Mouse (Mus musculus): ENCODE measurements around the gene 3110009E18Rik.

3110009E18Rik gene

DNA sequence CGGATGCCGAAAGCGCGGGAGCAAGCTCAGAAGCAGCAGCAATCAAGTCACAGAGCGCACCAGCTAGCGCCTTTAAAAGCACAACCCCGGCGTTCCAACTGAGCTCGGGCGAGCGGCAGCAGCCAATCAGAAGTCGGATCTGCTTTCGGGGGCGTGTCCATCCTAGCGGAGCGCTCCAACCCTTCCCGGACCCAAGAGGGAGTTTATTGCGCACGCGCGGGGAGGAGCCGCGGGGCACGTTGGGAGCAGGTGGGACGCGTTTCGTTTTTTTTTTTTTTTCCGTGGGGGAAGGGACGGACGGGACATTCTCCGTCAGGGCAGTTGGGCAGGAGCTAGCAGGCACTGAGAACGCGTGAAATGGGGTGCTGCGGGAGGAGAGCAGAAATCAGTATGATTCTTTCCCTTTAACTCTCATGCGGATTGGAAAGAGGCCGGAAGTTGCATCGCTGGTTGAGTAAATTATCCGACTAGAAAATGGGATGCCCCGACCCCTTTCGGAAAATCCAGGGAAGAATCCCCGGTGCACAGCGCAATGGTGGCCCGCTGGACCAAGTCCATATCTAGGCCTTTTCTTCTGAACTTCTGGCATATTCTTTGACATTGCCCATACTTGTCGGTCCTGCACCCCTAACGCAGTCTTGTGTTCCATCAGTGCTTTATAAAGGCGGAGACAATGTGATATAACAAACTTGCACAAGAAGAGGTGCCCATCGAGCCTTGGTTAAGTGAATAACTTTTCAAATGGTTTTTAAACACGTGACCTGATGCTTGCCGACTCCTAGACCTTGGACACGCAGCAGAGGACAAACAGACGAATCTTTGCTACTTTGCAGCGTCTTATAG, at the start of gene 3110009E18Rik, which contains the start of gene Dbi:
3110009E18Rik (plus strand) TSS at position 219 of the 843 bp plus-strand sequence.
Dbi (minus strand) TSS at position 110 of the 843 bp plus-strand sequence.
- peak; percentile 99 for DNase-seq

DNA sequence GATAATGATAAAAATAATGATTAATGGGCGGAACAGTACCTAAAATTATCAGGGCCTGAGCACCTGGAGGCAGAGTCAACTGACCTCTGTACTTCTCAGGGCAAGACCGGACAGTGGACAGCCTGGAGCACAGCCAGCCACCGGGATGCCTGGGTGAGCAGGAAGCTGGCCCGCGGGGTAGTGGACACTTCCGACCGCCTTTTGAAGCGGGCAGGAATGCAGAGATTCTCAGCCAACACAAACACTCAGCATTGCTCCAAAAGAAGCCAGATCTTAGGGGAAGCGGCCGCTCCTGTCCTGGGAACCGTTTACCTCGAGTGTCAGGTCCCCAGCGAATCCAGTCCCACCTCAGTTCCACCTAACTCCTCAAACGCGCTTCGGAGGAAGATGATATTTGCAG, 48.1 kb upstream of the 3110009E18Rik start:
- DNase-seq: peak; percentile 50 to 63

DNA sequence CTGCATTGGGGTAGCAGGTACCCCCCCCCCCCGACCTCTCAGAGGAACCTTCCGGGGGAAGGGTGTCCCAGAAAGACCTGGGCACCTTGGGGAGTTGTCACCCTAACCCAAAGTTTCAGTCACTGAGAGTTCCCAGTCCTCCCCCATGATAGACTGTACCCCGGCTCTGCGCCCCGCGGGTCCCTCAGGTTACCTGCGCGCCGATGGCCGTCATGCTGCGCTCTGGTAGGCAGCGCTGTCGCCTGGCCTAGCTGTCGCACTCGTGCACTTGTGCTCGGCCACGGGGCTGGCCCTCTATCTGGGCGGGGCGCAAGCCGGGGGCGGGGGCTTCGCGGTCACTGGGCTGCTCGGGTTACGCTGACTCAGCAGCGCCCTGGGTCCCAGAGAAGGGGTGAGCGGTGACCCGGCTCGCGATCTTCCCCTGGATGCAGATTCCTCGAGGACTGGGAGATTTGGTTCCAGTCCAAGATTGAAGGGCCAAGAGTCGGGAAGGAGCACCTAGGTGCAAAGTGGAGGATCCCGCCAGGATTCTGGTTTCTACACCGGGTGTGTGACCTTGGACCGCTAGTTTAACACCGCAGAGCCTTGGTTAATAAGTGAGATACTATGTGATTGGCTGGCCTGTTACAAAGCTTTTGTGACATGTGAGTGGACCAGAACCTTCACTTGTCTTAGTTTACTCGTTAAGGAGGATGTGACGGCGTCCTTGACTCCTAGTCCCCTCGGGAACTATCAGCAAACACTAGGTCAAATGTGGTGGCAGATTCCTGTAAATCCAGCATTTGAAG, 47.3 kb upstream of the 3110009E18Rik start, which contains the start of gene Tmem37:
Tmem37 (minus strand) TSS at position 556 of the 788 bp plus-strand sequence.
- peak; percentile 45 to 49 for DNase-seq

DNA sequence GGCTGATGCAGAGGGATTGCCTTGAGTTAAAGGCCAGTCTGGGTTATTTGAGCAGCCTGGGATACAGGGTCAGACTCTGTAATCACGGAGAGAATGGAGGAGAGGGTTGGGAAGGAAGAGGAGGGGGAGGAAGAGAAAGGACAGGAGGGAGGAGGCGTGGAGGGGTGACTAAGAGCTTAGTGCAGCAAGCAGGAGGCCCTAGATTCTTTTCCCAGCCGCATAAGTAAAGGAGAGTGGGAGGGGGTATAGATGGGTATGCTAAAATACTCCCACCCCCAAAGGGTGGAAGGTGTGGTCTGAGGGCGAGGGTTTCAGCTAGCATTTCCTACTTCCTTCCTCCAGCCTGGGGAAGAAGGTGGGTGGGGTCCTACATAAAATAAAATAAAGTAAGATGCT, 46.7 kb upstream of the 3110009E18Rik start:
- DNase-seq: no peak

DNA sequence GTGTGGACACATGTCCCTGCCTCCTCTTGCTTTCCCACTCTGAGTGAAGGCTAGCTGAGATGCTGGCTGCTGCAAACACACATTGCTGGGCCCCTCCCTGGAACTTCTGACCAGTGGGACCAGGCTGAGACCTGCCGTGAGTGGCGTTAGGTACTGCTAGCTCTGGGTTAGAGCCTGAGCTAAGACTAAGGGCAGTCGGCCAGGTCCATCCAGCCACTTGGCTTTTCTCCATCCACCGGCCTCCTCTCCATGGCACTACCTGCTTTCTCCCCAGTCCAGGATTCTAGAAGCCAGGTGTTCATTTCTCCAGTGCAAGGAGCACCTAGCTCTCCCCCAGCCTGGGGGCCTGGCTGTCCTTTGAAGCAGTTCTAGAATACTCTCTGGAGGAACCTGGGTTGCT, 46.1 kb upstream of the 3110009E18Rik start:
- DNase-seq: peak; percentile 66 to 68

DNA sequence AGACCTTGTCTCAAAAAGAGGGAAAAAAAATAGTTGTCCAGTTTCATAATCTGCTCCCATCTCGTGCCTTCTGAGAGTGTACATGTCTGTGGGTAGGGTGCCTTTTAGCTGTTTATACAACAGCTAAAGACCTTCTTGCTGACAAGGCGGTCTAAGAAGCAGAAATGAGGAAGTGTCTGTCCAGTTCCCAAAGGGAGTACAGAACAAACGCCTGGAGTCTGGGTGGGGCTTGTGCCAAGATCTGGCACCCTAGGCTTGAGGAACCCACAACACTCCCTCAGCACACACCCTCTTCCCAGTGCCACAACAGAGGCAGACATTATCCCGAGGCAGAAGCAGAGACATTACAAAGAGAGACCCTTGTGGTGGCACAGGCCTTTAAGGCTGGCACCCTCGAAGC, 45.5 kb upstream of the 3110009E18Rik start:
- no peak for DNase-seq

DNA sequence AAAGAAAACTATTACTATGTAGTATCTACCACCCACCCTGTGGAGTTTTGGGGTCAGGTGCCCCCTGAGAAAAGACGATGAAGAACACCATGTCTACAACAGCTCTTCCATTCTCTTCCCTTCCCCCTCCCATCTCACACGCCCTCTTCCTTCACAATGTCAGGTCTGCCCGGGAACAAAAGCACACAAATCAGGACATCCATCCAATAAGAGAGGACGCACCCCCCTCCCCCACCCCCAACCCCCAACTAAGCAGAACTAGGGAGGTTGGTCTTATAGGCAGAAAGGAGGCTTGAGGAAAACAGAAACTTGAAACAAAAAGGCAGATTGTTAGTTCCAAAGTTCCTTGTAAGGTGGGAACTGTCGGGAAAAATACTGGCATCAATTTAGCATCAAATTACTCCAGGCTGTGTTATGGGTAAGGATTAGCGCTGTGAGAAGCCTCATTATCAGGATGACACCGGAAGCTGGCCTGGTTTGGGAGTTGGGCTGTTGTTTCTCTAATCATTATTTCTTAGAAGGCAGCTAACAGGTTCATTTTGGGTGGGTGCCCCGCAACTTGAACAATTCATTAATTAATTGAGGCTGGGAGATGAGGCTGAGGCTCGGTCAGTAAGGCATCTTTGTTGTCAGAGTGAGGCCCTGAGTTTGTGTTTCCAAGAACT, 43.1 kb upstream of the 3110009E18Rik start:
- no peak for DNase-seq

DNA sequence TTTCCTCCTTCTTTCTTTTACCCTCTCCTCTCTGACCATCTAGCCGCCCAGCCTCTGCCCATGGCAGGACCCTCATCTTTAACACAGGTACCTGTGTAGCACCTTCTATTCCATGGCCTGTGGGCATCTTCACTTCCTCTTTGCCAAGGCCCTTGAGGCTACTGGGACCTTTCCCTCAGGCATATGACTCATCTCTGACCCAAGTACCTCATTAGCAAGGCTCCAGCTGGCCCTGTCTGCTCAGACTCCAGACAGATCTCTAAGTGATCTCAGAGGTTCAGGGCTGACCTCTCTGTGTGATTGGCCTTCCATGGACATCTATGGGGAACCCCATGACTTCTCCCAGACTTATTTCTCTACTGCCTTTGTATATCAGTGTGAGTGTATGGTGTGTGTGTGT, 40.4 kb upstream of the 3110009E18Rik start:
- no peak for DNase-seq

DNA sequence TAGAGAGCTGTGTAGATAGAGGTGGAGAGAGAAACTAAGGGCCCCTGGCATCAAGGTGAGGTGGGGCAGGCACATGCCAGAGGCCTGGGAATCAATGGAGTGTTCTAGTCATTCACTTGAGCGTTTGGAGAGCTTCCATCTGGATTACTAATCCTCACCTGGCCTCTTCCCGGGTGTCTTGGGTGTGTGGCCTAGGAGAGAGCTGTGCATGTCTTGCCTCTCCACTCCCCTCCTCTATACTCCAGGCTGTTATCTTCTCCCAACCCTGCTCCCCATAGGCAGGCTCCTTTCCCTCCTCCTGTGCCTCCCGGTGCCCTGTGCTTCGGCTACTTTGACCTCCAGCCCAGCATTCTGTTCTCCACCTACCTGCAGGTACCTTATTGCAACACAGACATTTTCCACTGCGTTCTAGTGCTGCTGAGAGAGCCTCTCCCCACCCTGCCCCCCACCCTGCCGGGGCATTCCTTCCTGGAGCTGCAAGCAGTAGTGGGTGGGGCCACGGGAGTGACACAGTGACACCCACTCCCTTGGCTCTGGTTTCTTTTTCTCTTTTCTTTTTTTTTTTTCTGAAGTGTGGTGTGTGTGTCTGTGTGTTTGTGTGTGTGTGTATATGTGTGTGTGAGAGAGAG, 37.9 kb upstream of the 3110009E18Rik start:
- DNase-seq: no peak

DNA sequence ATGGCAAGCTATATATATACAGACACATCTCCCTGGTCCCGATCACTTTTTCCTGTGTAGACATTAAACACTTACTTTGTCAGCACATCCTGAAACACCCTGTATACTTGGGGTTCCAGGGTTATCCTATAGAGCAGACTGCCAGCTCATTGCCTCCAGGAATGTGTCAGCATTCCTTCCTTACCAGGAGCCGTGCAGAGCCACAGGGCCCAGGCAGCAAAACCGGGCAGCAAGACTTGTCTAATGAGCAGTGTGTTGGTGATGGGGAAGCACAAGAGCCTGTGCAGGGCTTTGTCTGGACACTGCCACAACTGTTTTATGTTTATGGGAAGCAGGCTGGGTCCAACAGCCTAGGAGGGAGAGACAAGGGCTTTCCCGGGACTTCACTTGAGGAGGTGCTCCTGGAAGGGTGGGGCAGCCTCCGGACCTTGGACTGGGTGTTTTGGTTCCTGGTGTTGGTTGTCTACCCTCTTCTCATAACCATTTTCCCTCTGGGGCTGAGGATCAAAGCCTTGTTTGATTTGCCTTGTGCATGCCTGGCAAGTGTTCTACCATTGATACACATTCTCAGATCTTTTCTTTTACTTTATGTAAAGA, 37.0 kb upstream of the 3110009E18Rik start:
- DNase-seq: no peak

DNA sequence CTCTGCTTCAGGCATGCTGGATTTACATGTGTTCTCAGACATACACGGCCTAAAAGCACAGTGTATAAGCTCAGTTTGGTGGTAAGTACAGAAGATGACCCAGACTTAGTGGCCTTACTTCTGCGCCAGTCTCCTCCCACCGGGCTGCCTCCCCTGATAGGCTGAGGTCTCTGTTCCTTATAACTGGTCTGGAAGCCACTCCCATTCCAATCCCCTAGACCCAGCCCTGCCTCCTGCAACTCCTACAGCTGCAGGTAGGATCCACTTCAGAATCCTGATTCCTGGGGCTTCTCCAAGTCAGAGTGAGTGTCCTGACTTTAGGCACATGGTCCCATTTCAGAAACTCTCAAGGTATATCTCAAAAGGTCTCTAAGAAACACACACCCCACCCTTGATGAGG, 35.3 kb upstream of the 3110009E18Rik start:
- no peak for DNase-seq

DNA sequence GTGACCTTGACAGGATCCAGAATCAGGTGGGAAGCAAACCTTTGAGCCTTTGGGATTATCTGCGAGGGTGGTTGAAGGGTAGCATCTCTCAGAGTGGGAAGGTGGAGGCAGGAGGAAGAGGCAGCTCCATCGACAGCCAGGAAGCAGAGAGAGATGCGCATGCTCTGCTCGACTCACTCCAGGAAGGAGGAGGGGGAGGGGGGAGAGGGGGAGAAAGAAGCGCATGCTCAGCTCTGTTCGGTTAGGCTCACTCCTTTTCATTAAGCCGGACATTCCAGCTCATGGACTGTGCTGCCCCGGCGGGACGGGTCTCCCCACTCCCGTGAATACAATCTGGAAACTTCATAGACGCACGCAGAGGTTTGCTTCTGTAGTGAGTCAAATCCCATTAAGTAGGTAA, 34.3 kb upstream of the 3110009E18Rik start:
- no peak for DNase-seq

DNA sequence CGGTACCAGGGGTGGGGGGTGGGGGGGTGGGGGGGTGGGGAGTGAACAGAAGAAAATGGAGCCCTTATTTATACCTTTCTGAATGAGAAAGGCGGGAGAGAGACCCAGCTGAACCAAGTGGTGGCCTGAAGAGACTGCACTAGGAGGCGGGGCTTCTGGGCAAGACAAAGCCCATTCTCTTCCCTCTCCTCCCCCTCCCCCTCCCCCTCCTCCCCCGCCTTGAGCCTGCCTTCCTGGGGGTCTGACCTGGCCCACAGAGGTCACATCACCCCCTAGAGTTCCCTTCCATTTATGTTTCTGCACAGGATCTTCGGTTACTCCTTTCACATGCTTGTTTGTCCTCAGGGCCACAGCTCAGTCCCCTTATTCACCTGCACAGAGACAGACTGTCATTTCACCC, 31.8 kb upstream of the 3110009E18Rik start:
- DNase-seq: no peak

DNA sequence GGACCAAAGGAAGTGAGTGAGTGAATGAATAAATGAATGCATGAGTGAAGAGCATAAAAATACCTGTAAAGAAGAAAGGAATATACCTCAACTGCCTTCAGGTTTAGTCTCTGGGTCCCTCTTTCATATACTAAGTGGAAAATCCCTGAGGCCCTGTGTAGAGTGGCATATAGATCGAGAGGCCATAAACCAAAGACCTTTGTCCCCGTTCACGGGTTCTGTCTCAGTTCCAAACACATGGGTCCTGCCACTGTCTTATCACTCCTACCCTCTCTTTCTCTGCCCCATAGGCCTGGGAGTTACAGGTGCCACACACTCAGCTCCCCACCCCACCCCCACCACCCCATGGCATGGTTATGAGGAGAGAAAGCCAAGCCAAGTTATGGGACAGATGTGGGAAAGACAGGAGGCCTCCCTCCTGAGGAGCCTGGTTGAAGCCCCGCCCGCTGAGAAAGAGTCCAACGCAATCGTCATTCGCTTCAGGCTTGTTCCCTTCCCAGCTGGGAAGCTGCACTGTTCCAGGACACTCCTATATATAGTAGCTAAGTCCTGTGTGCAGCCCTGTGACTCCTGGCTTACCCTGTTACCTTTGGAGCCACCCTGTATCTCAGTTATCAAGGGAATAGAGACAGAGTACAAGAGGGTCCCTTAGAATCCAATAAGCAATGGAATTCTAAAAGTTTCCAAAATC, 30.0 kb upstream of the 3110009E18Rik start:
- no peak for DNase-seq

DNA sequence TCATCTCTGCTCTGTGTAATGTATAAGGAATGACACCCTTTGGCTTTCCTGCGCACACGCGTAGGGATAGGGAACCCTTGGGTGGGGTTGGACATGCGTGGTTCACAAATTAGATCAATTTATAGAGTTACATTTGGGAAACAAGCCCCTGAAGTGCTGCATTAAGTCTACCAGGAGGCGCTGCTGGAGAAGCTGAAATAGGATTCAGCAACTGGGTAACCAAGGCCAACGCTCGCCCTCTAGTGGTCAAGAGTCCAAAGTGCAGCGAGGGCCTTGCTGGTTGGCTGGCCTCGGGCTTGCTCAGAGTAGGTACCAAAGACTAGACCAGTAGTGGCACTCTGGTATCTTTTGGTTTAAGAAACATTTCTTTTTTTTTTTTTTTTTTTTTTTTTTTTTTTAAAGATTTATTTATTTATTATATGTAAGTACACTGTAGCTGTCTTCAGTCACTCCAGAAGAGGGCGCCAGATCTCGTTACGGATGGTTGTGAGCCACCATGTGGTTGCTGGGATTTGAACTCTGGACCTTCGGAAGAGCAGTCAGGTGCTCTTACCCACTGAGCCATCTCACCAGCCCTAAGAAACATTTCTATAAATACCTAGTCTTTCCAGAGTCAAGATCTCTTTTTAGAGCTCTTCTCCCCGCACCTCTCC, 27.4 kb upstream of the 3110009E18Rik start:
- peak; percentile 95 to 96 for DNase-seq

DNA sequence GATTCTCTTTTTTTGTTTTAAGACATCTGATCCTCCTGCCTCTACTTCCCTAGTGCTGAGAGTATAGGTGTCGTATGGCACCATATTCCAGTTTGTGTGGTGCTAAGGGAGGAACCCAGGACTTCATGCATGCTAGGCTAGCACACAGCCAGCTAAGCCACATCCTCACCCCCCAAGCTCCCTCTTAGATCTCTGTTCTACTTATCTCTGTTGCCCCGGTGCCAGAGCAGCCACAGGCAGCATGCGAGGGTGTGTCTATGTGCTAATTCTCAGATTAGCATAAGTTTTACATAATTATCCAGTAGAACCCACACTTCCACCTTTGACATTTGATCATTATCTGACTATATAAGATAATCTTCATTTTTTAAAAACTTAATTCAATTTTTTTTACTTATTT, 26.1 kb upstream of the 3110009E18Rik start:
- no peak for DNase-seq

DNA sequence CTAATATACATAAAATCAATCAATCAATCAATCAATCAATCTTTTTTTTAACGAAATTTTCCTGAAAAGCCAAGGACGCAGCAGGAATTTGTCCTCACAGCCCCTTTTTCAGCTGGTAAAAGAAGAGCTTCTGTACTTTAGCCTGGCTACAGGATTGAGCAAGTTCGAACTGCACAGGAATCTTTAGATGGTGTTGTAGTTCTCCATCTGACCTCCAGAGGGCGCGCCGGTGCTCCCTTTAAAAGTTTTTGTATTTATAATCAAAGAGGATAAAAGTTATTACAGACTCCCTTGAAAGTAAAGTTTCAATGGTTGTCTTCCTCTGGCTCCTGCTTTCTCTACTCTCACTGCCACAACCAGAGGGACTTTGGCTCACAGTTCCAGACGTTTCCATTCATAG, 22.7 kb upstream of the 3110009E18Rik start:
- DNase-seq: peak; percentile 55 to 60

DNA sequence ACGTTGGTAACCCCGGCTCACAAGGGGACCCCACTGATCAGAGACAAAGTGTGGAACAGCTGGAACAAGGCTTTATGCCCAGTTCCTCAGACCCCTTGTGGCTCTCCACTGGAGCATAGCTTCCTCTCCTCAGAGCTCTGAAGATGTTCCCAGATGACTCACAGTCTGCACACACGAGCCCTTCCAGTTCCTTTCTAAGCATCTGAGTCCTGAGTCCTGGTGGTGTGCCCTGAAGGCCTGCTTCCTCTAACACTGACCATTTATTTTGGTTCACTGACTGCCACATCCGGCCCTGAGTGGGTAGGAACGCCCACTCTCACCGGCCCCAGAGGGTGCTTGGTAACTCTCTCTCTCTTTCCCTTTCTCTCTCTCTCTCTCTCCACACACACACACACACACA, 21.5 kb upstream of the 3110009E18Rik start:
- no peak for DNase-seq

DNA sequence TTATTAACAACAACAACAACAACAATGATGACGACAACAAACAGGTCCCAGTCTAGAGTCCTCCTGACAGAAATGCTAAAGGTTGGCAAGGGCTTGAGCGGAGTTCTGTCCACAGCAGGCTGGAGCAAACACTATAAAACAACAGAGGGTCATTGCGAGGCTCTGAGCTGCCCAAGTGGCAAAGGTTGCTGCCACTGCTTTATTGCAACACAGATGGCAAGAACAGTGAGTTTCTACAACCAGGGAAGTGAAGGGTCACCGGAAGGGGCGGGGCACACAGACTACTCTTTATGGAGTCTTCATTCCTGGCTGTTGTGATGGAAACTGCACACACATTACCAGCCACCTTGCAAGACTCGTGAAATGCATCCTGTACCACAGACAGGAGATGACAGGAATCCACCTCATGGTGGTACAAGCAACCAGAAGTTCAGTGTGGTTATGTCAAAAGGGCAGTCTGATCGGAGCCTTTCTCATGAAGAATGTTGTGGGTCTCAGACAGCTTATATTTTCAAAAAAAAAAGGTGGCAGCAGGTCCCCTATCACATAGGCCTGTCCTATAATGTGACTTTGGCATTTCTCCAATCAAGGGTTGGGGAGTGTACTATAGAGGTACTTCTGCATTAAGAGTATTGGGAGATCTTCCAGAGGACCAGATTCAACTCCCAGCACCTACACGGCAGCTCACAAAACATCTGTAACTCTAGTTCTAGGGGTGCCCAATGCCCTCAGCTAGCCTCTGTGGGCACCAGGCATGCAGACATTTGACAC, 20.3 kb upstream of the 3110009E18Rik start:
- no peak for DNase-seq

DNA sequence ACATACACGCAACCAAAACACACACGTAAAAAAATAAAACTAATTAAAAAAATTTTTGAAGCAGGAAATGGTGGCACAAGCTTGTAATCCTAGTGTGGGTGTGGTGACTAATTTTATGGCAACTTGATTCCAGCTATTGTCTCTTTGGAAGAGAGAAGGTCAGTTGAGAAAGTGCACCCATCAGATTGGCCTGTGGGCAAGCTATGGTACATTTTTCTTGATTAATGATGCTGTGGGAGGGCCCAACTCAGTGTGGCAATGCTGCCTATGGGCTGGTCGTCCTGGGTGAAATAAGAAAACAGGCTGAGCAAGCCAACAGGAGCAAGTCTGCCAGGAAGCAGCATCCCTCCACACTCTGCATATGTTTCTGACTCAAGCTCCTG, 19.8 kb upstream of the 3110009E18Rik start:
- DNase-seq: no peak
